Mouse (Mus musculus) left cerebral cortex, adult 9 months (tissue): ENCODE results near the gene Csf3.
"Not testable (repeated sequence)": the region's sequence is repeated elsewhere in the genome, so short reads cannot be mapped to it uniquely, and the experiment has no call there.

Experiments
- DNase-seq, 2 experiments: peaks; one replicate each; pipeline ENCODE4 v3.0.0; 2022; ENCODE audit warnings: low spot score in 2 of 2

Gene Csf3

DNA sequence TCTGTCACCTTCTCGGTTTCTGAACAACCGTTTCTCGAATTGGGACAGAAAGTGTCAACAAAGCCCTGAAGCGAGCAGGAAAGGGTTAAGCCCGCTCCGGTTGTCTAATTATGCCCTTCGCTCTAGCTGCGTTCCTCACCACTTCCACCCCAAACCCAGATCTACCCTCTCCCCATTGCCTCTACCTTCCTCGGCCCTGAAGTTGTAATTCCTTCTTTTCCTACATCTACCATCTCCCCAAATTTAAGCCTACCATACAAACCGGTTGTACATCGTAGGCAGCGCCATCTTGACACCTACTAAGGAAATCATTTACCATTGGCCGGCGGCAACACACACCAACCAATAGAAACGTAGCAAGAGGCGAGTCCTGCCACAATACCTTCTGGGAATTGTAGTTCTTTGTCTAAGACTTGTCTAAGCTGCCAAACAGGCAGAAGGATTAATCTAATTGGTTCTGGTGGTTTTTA is 28.1 kb downstream of the Csf3 start, which contains the start of gene Med24:
Med24 (minus strand) TSS at position 317 of the 470 bp plus-strand sequence.
- peak; percentile 91 to 95 for DNase-seq

DNA sequence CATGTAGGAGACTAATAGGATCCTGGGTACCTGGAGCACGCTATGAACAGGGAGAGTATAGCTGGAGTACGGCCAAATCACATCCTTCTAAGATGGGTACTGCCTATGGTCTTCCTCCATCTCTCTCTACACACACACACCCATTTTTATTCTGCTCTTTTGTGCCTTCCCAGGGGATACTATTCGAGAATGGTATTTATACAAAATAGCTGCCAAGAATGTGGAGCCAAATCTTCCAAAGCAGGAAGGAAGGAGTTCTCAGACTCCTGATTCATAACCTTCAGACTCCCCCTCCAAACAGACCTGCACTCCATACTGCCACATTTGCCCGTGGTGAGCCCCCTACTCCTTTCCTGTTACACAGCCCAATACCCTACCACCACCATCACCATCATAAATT is 29.7 kb downstream of the Csf3 start:
- DNase-seq, result no peak

DNA sequence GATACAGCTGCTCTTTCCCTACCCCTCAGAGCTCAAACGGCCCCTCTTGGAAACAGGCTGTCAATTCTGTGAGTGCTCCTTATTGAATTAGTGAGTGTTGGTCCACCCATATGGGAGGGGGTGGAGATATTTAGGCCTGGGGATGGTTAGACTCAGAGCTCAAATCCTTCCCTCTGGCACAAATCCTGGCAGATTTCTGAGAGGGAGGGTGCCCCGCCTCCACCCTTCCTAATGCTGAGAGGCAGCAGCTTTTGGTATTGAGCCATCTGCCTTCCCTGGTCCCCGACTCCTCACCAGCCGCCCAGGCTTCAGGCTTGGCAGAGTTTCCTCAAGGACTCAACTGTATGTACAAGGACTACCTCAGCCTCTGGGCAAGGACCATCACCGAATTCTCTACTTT is 30.1 kb downstream of the Csf3 start:
- peak in 1 of 2 experiments; percentile 81 for DNase-seq

DNA sequence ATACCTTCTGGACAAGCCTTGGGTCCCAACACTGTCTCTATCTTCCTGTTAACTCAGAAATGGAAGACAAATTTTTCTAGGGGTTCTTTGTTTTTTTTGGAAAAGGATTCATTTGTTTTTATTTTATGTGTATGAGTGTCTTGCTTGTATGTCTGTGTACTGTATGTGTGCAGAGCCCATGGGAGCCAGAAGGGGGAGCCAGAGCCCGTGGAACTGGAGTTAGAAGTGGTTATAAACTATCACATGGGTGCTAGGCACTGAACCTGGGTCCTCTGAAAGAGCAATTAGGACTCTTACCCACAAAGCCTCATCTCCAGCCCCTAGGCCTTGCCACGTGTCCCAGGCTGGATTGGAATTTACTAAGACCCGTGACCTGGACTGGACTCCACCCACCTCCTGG is 33.0 kb downstream of the Csf3 start:
- no peak for DNase-seq

DNA sequence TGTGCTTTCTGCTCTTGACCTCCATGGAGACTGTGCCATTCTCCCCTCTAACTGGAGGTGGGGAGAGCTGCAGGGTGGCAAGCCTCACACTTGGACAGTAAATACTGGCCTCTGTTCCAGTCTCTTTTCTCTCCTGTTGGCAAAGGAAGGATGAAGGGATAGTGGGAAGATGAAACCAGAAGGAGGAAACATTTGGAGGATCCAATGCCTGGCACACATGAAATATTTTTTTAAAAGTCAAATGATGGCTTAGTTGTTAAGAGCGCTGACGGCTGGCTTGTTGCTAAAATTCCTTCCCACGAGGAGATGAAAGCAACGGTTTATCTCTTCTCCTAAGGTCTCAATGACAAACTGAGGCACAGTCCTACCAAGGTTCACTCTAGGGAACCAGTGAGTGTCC is 34.0 kb downstream of the Csf3 start:
- no peak for DNase-seq

DNA sequence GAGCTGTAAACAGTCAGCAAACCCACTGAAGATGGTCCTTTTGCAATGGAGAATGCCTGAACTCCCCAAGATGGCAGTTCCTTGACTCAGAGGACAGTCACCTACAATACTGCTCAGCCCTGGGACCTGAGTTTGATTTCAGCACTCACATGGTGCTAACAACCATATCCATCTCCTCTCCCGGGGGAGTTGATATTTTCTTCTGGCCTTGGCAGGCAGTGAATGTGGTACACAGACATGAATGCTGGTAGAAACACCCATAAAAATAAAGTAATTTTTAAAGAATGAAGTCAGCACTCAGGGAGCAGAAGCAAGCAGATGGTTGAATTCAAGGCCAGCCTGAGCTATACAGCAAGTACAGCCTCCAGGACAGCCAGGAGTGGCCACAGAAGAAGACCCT is 35.1 kb downstream of the Csf3 start:
- DNase-seq, result no peak

DNA sequence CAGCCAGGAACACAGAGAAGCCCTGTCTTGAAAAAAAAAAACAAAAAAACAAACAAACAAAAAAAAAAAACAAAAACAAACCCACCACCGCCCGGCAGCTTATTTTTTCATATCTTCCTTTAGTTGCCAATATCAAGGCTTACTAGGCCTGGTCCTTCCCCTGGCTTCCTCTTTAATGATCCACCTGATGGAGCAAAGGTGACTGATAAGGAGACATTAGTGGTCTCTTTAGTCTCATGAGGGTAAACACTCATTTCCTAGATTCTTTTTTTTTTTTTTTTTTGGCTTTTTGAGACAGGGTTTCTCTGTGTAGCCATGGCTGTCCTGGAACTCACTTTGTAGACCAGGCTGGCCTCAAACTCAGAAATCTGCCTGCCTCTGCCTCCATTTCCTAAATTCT is 36.2 kb downstream of the Csf3 start:
- DNase-seq, result not testable (repeated sequence)

DNA sequence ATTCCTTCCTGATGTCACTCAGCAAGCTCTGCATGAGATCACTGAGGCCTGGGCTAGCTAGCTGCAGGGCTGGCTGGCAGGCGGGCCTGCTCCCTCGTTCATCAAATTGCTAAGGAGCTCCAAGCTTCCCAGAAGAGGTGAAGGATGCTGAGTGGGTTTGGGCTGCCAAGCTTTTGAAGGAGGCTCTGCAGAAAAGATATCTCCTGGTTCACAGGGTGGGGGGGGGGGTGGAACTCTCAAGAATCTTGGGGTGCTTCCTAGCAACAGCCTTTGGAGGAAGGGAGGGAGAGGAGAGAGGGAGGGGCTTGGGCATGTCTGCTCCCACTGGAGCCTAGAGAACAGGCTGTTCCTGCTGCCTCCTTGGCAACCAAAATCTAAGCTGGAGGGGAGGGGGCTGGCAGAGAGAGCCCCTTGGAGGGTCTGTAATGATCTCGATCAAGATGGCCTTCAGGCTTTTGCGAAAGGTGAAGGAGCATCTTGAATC is 37.4 kb downstream of the Csf3 start:
- DNase-seq, result peak in 1 of 2 experiments; percentile 60

DNA sequence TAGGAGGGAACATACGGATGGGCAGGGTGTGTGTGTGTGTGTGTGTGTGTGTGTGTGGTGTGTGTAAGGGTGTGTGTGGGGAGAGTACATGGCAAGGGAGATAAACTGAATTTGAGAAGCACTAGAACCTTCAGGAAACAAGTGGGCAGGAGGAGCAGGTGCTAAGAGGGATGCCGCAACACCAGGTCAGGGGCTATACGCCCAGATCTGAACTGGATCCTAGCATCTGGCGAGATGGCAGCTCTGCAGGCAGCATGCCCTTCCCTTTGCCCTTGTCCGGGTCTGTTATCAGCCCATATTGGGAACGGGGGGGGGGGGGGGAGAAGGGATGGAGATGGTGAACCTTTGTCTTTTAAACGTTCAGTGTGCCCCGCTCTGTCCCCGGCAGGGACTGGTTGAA is 37.9 kb downstream of the Csf3 start:
- no peak for DNase-seq

DNA sequence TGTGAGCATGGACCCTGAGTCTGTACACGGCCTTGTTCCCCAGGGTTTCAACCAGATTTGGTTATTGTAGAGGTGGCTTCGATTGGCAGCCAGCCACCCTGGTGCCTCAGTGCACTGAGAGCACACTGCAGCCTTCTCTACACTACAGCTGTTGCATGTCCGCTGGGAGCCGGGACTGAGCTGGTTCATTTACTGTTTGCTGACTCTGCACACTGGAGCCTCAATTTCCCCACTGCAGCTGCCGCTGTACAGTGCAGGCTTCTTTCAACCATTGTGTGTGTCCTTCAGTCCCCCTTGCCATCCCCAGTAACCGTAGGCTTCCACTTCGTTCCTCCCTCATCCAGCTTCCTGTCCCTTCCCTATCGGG is 38.9 kb downstream of the Csf3 start:
- DNase-seq, result no peak

DNA sequence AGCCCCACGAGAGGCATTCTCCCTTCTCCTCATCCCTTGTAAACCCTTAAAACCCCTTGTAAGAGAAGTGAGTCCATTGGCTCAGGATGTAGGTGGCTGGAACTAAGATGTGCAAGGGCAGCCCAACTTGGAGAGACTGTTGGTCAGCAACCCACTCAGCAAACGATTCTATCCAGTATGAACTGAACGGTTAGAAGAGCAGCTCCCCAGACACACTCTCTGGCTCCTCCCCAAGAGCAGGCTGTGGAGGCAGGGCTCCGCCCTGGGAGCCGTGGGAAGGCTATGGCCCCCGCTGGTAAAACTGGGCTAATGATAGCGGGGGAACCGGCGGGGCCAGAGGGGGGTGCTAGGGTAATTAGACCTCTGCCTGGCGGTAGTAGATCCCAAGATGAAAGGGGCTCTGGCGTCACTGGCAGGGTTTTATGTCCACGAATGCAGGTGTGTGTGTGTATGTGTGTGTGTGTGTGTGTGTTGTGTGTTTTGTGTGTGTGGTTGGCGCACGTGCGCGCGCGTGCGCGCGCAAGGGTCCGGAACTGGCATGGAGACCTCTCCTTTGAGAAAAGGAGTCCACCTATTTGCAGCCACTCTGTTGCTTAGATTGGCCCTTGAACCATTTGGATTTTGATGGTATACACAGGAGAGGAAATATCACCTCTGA is 39.5 kb downstream of the Csf3 start, which contains the start of gene Thra:
Thra (plus strand) TSS at position 246 of the 658 bp plus-strand sequence.
- peak in 1 of 2 experiments; percentile 66 for DNase-seq

DNA sequence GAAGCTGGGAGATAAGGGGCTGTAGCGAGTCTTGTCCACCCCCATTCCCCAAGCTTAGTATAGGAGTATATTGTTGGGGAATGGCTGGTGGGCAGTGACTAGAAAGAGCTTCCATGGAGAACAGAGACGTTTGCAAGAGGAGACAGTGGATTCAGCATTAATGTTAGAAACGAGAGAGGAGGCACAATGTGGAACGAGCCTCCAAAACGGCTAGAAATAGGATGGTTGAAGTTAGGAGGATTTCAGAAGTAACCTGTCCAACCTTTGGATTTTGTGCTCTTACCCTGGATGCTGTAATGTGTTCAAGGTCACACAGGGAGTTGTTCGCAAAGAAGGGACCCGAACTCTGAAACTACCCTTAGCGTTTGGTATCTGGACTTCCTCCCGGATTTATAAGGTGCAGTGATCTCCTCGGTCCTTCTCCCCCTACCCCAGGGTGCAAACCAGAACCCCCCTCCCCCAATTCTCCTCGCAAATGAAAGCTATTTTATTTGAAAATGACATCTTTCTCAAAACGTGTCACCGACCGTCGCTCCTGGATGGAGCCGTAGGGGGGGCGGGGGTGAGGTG is 40.1 kb downstream of the Csf3 start:
- DNase-seq, result no peak

DNA sequence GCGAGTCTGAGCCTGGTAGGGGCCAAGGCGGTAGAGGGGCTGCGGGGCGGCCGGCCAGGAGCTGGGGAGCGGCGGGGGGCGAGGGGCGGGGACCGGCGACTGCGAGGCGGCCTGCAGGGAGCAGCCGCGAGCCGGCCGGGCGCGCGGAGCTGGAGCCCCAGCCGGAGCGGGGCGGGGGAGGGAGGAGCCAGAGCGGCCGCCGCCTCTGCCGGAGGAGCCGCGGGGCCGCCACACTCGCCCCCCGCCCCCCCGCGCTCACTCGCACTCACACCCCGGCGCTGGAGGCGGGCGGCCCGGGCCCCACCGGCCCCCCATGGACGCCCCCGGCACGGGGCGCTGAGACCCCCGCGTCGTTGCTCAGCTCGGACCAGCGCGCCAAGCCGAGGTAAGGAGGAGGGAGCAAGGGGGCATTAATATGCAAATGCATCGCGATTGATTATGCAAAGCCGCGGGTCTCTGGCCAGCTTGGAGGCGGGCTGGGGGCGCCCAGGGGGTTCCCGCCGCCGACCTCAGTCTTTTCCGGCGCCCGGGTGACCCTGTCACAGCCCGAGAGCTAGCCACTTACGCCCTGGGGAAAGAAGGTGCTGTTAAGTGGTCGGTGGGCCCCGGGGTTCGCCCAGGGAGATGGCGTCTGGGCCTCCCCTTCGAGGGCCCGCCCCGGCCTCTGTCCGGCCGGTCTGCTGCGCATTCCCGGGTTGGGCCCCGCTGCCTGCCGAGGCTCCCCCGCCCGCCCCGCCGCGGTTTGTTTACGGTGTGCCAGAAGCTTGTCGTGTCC is 40.7 kb downstream of the Csf3 start:
- no peak for DNase-seq

DNA sequence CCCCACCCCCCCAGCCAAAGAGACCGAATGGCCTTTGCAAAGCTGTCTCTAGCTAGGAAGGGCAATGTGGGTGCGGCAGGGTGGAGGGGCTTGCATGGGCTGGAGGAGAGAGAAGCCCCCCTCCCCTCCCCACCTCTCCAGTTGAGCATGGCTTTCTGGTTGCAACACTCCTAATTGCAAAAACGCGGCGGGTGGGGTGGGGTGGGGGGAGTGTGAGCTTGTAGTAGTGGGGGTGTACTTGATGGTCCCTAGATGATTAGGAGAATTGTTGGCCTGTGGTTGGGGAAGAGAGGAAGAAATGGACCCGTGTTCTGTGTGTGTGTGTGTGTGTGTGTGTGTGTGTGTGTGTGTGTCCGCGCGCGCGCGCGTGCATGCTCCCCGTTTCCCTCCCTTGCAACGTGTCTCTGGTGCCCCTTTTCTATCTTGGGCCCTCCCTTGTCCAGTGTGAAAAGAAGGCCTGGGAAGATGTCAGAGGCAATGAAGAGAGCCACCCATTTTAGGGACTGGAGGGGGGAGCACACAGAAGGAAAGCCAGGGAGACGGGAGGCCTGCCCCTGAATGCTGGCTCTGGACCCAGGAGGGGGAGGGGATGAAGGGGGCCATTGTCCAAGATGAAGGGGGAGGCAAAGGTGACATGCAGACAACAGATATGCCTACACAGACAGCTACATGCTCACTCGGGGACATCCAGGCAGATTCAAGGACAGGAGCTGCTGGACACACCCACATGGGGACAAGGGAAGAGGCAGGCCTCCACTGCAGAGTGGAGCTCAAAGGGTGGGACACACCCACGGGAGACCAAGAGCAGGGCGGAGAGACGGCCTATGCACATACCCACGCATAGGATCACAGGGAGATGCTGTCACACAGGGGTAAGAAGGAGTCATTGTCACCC is 41.6 kb downstream of the Csf3 start:
- DNase-seq, result peak in 1 of 2 experiments; percentile 62

DNA sequence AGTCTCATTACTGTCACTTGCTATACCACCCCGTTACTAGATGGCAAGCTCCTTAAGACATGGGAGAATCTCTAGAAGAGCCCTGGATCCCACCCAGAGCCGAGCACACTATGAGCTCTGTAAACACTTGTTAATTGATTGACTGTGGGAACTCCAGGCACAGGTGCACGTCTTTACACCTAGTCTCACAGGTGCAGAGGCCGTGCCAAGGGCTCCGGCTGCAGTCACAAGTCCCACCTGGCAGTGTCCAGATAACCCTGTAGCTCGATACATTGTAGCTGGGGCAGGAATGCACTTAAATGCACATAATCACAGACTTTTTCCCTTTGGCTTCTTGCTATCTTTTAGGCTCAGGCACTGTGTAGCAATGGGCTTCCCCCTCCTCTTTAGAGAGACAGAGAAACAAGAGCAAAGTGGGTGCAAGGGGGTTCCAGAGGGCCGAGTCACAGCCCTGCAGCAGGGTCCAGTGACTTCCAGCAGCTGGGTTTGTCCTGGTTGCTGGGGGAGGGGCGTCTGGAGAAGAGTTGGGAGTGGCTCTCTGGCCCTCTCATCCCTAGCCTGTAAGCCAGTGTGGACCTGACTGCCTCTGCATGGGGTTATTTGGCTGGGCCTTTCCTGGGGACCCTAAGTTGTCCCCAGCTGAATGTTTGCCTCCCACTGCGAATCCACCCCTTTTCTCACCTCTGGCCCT is 42.7 kb downstream of the Csf3 start:
- peak in 1 of 2 experiments; percentile 52 for DNase-seq

DNA sequence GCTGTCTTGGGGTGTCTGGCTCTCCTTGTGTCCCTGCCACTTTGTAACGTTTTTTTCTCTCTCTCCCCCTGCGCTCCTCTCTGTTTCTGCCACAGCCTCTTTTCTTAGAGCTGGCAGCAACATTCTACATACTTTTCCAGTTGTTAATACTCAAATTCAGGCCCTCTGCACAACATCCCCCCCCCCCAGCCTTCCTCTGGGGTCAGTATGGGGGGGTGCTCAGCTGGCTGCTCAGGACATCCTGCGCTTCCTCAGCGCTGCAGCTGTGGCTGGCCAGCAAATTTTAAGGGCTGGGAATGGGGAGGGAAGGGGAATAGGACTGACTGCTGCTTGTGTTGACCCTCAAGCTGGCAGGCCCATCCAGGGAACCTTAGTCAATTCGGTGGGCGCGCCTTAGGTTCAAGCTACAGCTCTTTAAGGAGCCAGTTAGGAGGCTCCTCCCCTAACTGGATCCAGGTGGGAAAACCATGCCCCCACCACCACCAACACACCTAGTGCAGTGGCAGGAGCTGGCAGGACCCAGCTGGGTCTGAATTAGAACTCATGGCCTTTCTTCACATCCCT is 43.5 kb downstream of the Csf3 start:
- DNase-seq, result no peak

DNA sequence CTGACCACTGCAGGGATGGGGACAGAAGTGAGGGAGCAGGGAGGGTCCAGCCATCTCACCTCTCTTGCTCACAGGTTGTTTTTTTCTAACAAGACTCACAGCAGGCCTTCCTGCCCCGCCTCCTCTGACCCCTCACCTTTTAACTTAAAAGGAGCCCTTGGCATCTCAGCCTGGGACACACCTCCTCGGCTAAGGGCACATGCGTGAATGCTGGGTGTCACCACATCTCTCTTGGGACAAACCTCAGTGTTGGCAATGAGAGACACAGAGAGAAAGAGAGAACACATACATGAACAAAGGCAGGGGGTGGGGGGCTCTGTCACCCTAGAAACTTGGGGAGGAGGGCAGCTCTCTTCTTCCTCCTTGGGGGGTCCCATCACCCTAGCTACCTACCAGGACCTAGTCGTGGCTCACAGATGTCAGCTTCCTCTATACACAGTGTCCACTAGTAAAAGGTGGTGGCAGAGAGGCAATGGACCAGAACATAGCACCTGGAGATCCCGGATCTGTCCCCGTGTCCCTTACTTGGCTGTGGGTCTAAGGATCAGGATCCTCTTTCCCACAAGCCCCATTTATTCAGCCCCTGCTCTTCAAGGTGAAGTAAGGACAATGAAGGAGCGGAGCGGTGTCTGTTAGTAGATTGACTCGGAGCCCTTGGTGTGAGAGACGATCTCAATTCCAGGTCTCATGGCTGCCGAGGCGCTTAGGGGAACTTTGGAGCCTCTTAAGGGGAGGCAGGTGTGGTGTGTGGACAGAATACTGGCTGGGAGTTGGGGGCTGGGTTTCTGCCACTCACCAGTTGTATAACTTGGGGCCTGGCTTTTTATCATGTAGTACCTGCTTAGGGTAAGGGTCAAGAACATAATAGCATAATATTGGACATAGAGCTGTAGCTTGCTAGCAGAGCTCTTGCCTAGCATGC is 45.1 kb downstream of the Csf3 start:
- DNase-seq, result no peak

DNA sequence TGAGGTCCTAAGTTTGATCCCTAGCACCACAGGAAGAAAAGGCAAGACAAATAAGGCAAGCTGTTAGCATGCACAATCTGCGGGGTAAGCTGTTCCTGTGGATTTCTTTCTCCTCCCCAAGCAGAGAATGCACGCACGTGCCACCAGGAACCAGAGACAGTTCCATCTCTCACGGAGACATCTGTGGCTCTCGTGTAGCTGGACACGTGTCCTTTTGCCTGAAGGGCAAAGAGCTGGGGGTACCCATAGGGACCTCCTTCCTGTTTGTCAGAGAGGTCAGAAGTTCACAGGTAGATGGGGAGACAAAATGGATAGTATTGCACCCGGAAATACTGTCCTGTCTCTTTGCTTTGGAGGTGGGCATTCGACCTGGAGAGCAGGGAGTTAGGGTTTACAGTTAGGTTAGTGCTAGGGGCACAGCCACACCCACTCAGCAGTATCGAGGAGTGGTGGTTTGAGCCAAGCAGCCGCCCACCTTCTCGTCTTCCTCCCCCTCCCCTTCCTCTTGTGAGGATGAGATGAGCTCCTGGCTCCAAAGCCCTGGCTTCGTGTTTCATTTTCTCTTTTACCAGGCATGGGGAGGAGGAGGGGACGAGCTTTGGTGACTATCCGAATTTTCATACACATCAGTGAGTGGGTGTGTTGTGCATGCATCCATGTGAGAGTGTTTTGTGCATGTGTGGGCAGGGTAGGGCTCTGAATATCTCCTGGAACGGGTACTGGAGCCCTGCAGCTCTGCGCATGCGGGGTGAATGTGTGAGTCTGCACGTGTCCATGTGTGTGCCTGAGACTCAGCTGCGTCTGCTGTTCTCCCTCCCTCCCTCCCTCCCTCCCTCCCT is 46.0 kb downstream of the Csf3 start:
- DNase-seq, result peak; percentile 95 to 96
